Mouse (Mus musculus) embryonic fibroblast, embryonic 13.5 days (primary cell): ENCODE measurements around the gene Gins2.

Experiments used
- CTCF ChIP-seq: IDR thresholded peaks from 2 replicates; pipeline ENCODE4 v1.5.1; 2011; ENCODE audit warnings: mild to moderate bottlenecking, control low read depth, low read length, moderate library complexity, borderline replicate concordance; ENCODE audit not compliant: insufficient read depth
- POLR2A ChIP-seq: IDR thresholded peaks from 2 replicates; pipeline ENCODE4 v1.6.1; 2011; ENCODE audit warnings: low read depth, mild to moderate bottlenecking, control low read depth, low read length, moderate library complexity

DNA sequence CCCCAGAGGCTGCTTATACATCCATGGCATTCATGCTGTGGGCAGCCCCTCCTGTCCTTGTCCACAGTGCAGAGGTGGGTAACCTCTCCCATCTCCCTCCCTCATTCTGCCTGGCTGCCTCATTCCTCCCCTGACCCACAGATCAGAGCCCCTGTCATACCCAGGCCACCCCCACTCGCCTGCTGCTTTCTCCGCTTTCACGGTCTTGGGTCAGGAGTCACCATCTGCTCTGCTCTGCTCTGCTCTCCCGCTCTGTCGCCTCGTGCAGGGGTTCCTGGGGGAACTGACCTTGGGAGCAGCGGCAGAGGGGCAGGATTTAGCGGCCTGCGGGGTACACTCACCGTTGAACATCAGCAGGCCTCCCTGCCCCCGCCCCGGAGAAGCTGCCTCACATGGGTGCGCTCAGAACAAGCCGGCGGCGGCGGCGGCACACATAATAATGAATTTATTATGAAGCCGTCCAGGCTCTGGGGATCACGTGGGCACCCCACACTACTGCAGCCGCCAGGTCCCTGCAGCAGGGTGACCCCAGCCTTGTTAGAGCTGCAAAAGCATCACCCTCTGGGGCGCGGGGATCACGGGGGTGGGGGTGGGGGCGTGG, 39.7 kb downstream of the Gins2 start:
- TF ChIP-seq POLR2A (no peak), CTCF (no peak)
